Mouse (Mus musculus): ENCODE data around the gene Ppp3ca. TPM values are rescaled to one million over a fixed set of nuclear protein-coding genes. Genes with fewer than 3 reads are reported as not detected.

Gene Ppp3ca
- polyA plus RNA-seq, 1 experiment from 2014 or later, result 71.7 TPM

- Histone ChIP-seq H3K4me3 (ENCODE audit: low read depth, low read length) (no peak overlapping the region), H3K9me3 (ENCODE audit: control insufficient read depth, low read length) (no peaks in the 10 kb centered on the region), H3K27ac (replicated peaks; ENCODE audit: low read depth, low read length) (no peak overlapping the region), H3K27me3 (replicated peaks; ENCODE audit: control insufficient read depth, insufficient read depth, low read length) (no peaks in the 10 kb centered on the region), H3K36me3 (ENCODE audit: control insufficient read depth, insufficient read depth, low read length) (no peaks in the 10 kb centered on the region), H3K4me2 (ENCODE audit: low read depth, low read length) (no peak overlapping the region), H3K4me1 (ENCODE audit: control insufficient read depth, insufficient read depth, low read length) (peaks cover 31% of the 10 kb centered on the region), H3K9ac (ENCODE audit: low read depth, low read length) (no peak overlapping the region)
- ATAC-seq (ENCODE audit: low read depth) (no peak; the same call in 1 of the 2 replicates), DNase-seq (ENCODE audit: low spot score) (no peak)
- 63% methylated on average over 17 of the region's 17 CpGs for WGBS
Observed at GRCm38 (mm10) chr3:136836319-136837193, 166.6 kb downstream of the Ppp3ca start.

- H3K4me3 ChIP-seq (ENCODE audit: low read depth, low read length), result no peak overlapping the region
- H3K4me2 ChIP-seq (ENCODE audit: low read depth, low read length), result no peak overlapping the region
- WGBS, result 92% methylated on average over 3 of the region's 3 CpGs
- no peak for DNase-seq (ENCODE audit: low spot score)
- H3K27ac ChIP-seq (replicated peaks; ENCODE audit: low read depth, low read length), result no peak overlapping the region
- no peak for ATAC-seq (ENCODE audit: low read depth)
- H3K9ac ChIP-seq (ENCODE audit: low read depth, low read length), result no peak overlapping the region
- no peaks in the 10 kb centered on the region for H3K36me3 ChIP-seq (ENCODE audit: control insufficient read depth, insufficient read depth, low read length)
- no peaks in the 10 kb centered on the region for H3K27me3 ChIP-seq (replicated peaks; ENCODE audit: control insufficient read depth, insufficient read depth, low read length)
- H3K4me1 ChIP-seq (ENCODE audit: control insufficient read depth, insufficient read depth, low read length), result peaks cover 30% of the 10 kb centered on the region
- H3K9me3 ChIP-seq (ENCODE audit: control insufficient read depth, low read length), result no peaks in the 10 kb centered on the region
Observed at GRCm38 (mm10) chr3:136837589-136837988, 167.7 kb downstream of the Ppp3ca start.

GRCm38 (mm10) chr3:136841282-136841681 is 171.4 kb downstream of the Ppp3ca start:
- 69% methylated on average over 3 of the region's 3 CpGs for WGBS
- Histone ChIP-seq H3K27me3 (replicated peaks; ENCODE audit: control insufficient read depth, insufficient read depth, low read length) (no peaks in the 10 kb centered on the region), H3K27ac (replicated peaks; ENCODE audit: low read depth, low read length) (no peak overlapping the region), H3K4me1 (ENCODE audit: control insufficient read depth, insufficient read depth, low read length) (peaks cover 6% of the 10 kb centered on the region; the same call in 1 of the 2 replicates), H3K4me2 (ENCODE audit: low read depth, low read length) (no peak overlapping the region), H3K36me3 (ENCODE audit: control insufficient read depth, insufficient read depth, low read length) (no peaks in the 10 kb centered on the region), H3K9ac (ENCODE audit: low read depth, low read length) (no peak overlapping the region), H3K4me3 (ENCODE audit: low read depth, low read length) (no peak overlapping the region), H3K9me3 (ENCODE audit: control insufficient read depth, low read length) (no peaks in the 10 kb centered on the region)
- ATAC-seq (ENCODE audit: low read depth) (no peak), DNase-seq (ENCODE audit: low spot score) (no peak)

- peaks cover 4% of the 10 kb centered on the region; the same call in 1 of the 2 replicates for H3K4me1 ChIP-seq (ENCODE audit: control insufficient read depth, insufficient read depth, low read length)
- no peak overlapping the region for H3K27ac ChIP-seq (replicated peaks; ENCODE audit: low read depth, low read length)
- WGBS, result 71% methylated on average over 1 of the region's 1 CpGs
- no peak overlapping the region for H3K9ac ChIP-seq (ENCODE audit: low read depth, low read length)
- H3K36me3 ChIP-seq (ENCODE audit: control insufficient read depth, insufficient read depth, low read length), result no peaks in the 10 kb centered on the region
- ATAC-seq (ENCODE audit: low read depth), result no peak
- no peaks in the 10 kb centered on the region for H3K9me3 ChIP-seq (ENCODE audit: control insufficient read depth, low read length)
- DNase-seq (ENCODE audit: low spot score), result no peak
- no peak overlapping the region for H3K4me2 ChIP-seq (ENCODE audit: low read depth, low read length)
- H3K27me3 ChIP-seq (replicated peaks; ENCODE audit: control insufficient read depth, insufficient read depth, low read length), result no peaks in the 10 kb centered on the region
- no peak overlapping the region for H3K4me3 ChIP-seq (ENCODE audit: low read depth, low read length)
Observed at GRCm38 (mm10) chr3:136842384-136842783, 172.5 kb downstream of the Ppp3ca start.

- Histone ChIP-seq H3K27me3 (replicated peaks; ENCODE audit: control insufficient read depth, insufficient read depth, low read length) (no peaks in the 10 kb centered on the region), H3K9ac (ENCODE audit: low read depth, low read length) (no peak overlapping the region), H3K4me1 (ENCODE audit: control insufficient read depth, insufficient read depth, low read length) (peaks cover 4% of the 10 kb centered on the region; the same call in 1 of the 2 replicates), H3K9me3 (ENCODE audit: control insufficient read depth, low read length) (no peaks in the 10 kb centered on the region), H3K27ac (replicated peaks; ENCODE audit: low read depth, low read length) (no peak overlapping the region), H3K4me3 (ENCODE audit: low read depth, low read length) (no peak overlapping the region), H3K4me2 (ENCODE audit: low read depth, low read length) (no peak overlapping the region), H3K36me3 (ENCODE audit: control insufficient read depth, insufficient read depth, low read length) (no peaks in the 10 kb centered on the region)
- ATAC-seq (ENCODE audit: low read depth), result no peak
- no peak for DNase-seq (ENCODE audit: low spot score)
- WGBS, result 66% methylated on average over 7 of the region's 7 CpGs
Observed at GRCm38 (mm10) chr3:136843811-136844491, 174.0 kb downstream of the Ppp3ca start.

- no peaks in the 10 kb centered on the region for H3K36me3 ChIP-seq (ENCODE audit: control insufficient read depth, insufficient read depth, low read length)
- no peaks in the 10 kb centered on the region for H3K27me3 ChIP-seq (replicated peaks; ENCODE audit: control insufficient read depth, insufficient read depth, low read length)
- no peak overlapping the region for H3K9ac ChIP-seq (ENCODE audit: low read depth, low read length)
- 0 out of 2 replicates have a peak, but pooled peaks cover 3% of the 10 kb centered on the region for H3K4me1 ChIP-seq (ENCODE audit: control insufficient read depth, insufficient read depth, low read length)
- H3K4me2 ChIP-seq (ENCODE audit: low read depth, low read length), result no peak overlapping the region
- no peaks in the 10 kb centered on the region for H3K9me3 ChIP-seq (ENCODE audit: control insufficient read depth, low read length)
- no peak overlapping the region for H3K27ac ChIP-seq (replicated peaks; ENCODE audit: low read depth, low read length)
- no peak for DNase-seq (ENCODE audit: low spot score)
- H3K4me3 ChIP-seq (ENCODE audit: low read depth, low read length), result no peak overlapping the region
- ATAC-seq (ENCODE audit: low read depth), result no peak
- WGBS, result 100% methylated on average over 1 of the region's 1 CpGs
Observed at GRCm38 (mm10) chr3:136849035-136849434, 179.1 kb downstream of the Ppp3ca start.

GRCm38 (mm10) chr3:136852921-136853320 is 183.0 kb downstream of the Ppp3ca start:
- Histone ChIP-seq H3K27ac (replicated peaks; ENCODE audit: low read depth, low read length) (no peak overlapping the region), H3K27me3 (replicated peaks; ENCODE audit: control insufficient read depth, insufficient read depth, low read length) (no peaks in the 10 kb centered on the region), H3K9me3 (ENCODE audit: control insufficient read depth, low read length) (no peaks in the 10 kb centered on the region), H3K4me2 (ENCODE audit: low read depth, low read length) (no peak overlapping the region), H3K9ac (ENCODE audit: low read depth, low read length) (no peak overlapping the region), H3K36me3 (ENCODE audit: control insufficient read depth, insufficient read depth, low read length) (no peaks in the 10 kb centered on the region), H3K4me3 (ENCODE audit: low read depth, low read length) (no peak overlapping the region), H3K4me1 (ENCODE audit: control insufficient read depth, insufficient read depth, low read length) (no peaks in the 10 kb centered on the region)
- ATAC-seq (ENCODE audit: low read depth) (no peak), DNase-seq (ENCODE audit: low spot score) (no peak)
- 79% methylated on average over 6 of the region's 6 CpGs for WGBS

GRCm38 (mm10) chr3:136853596-136853995 is 183.7 kb downstream of the Ppp3ca start:
- WGBS, result 79% methylated on average over 4 of the region's 4 CpGs
- no peak for ATAC-seq (ENCODE audit: low read depth)

More at GRCm38 (mm10) chr3:136853596-136853995, 183.7 kb downstream of the Ppp3ca start:
- DNase-seq (ENCODE audit: low spot score), result no peak
- Histone ChIP-seq H3K36me3 (ENCODE audit: control insufficient read depth, insufficient read depth, low read length) (no peaks in the 10 kb centered on the region), H3K4me2 (ENCODE audit: low read depth, low read length) (no peak overlapping the region), H3K9ac (ENCODE audit: low read depth, low read length) (no peak overlapping the region), H3K4me1 (ENCODE audit: control insufficient read depth, insufficient read depth, low read length) (no peaks in the 10 kb centered on the region), H3K4me3 (ENCODE audit: low read depth, low read length) (no peak overlapping the region), H3K27ac (replicated peaks; ENCODE audit: low read depth, low read length) (no peak overlapping the region), H3K27me3 (replicated peaks; ENCODE audit: control insufficient read depth, insufficient read depth, low read length) (no peaks in the 10 kb centered on the region), H3K9me3 (ENCODE audit: control insufficient read depth, low read length) (no peaks in the 10 kb centered on the region)

All from embryonic facial prominence, embryonic 14.5 days (tissue).